Mouse (Mus musculus) brain, embryonic 14.5 days (tissue): ENCODE measurements around the gene Cxcl10.

Source experiments
- CTCF ChIP-seq: fragments of 200-500 bp; IDR thresholded peaks from 2 replicates; pipeline ENCODE4 v1.5.1; 2012; ENCODE audit warnings: inconsistent platforms, mild to moderate bottlenecking, moderate library complexity, borderline replicate concordance; ENCODE audit not compliant: insufficient read depth, insufficient read length; ENCODE audit errors: extremely low read depth
- POLR2A ChIP-seq: fragments of 200-500 bp; IDR thresholded peaks from 2 replicates; pipeline ENCODE4 v1.6.1; 2012; ENCODE audit warnings: mild to moderate bottlenecking, inconsistent platforms, borderline replicate concordance; ENCODE audit not compliant: poor library complexity, insufficient read depth, insufficient read length, severe bottlenecking; ENCODE audit errors: extremely low read depth

DNA sequence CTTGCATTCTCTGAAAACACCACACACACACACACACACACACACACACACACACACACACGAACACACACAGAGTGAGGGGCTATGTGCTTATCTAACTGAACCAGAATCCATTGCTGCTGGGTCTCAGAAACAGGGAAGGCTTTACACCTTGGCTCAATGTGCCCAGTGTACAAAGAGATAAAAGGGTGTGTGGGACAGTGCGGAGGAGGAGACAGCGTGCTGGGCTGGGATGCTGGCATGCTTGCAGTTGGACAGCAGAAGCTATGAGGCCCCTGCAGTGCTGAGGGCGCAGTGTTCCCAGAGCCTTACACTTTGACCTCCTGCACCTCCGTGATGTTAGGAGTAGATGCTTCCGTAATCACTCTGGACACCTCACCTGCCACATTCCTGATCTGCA is 47.8 kb upstream of the Cxcl10 start:
- TF ChIP-seq POLR2A (no peak), CTCF (no peak)
